Mouse (Mus musculus): ENCODE results near the gene Atp13a5.

Gene Atp13a5

GRCm38 (mm10) chr16:29378458-29378857 is at the start of gene Atp13a5:
Gene Atp13a5, minus strand, starts transcription at chr16:29378732.
- no peak for DNase-seq (ENCODE audit: low spot score in 2 of 2)

- DNase-seq (ENCODE audit: low spot score in 2 of 2), result no peak
Measured at GRCm38 (mm10) chr16:29414822-29415221, 36.3 kb upstream of the Atp13a5 start.

GRCm38 (mm10) chr16:29407319-29407718 is 28.8 kb upstream of the Atp13a5 start:
- DNase-seq (ENCODE audit: low spot score in 2 of 2), result no peak

GRCm38 (mm10) chr16:29399079-29399478 is 20.5 kb upstream of the Atp13a5 start:
- no peak for DNase-seq (ENCODE audit: low spot score in 2 of 2)

GRCm38 (mm10) chr16:29384781-29385180 is 6.2 kb upstream of the Atp13a5 start:
- no peak for DNase-seq (ENCODE audit: low spot score in 2 of 2)

- no peak for DNase-seq (ENCODE audit: low spot score in 2 of 2)
Measured at GRCm38 (mm10) chr16:29374636-29375035, 3.9 kb downstream of the Atp13a5 start.

- peak in 1 of 2 experiments; percentile 10 for DNase-seq (ENCODE audit: low spot score in 2 of 2)
Measured at GRCm38 (mm10) chr16:29331351-29332044, 47.0 kb downstream of the Atp13a5 start.

- DNase-seq (ENCODE audit: low spot score in 2 of 2), result no peak
Measured at GRCm38 (mm10) chr16:29330948-29331347, 47.6 kb downstream of the Atp13a5 start.

- no peak for DNase-seq (ENCODE audit: low spot score in 2 of 2)
Measured at GRCm38 (mm10) chr16:29329213-29329612, 49.3 kb downstream of the Atp13a5 start.

GRCm38 (mm10) chr16:29327910-29328309 is 50.6 kb downstream of the Atp13a5 start:
- DNase-seq (ENCODE audit: low spot score in 2 of 2), result no peak

- DNase-seq (ENCODE audit: low spot score in 2 of 2), result no peak
Measured at GRCm38 (mm10) chr16:29325233-29325919, 53.2 kb downstream of the Atp13a5 start.

GRCm38 (mm10) chr16:29320717-29321116 is 57.8 kb downstream of the Atp13a5 start:
- DNase-seq (ENCODE audit: low spot score in 2 of 2), result no peak

- DNase-seq (ENCODE audit: low spot score in 2 of 2), result no peak
Measured at GRCm38 (mm10) chr16:29315391-29315790, 63.1 kb downstream of the Atp13a5 start.

GRCm38 (mm10) chr16:29314991-29315390 is 63.5 kb downstream of the Atp13a5 start:
- DNase-seq (ENCODE audit: low spot score in 2 of 2), result no peak

- no peak for DNase-seq (ENCODE audit: low spot score in 2 of 2)
Measured at GRCm38 (mm10) chr16:29297555-29298021, 80.9 kb downstream of the Atp13a5 start.

- no peak for DNase-seq (ENCODE audit: low spot score in 2 of 2)
Measured at GRCm38 (mm10) chr16:29280691-29281090, 97.8 kb downstream of the Atp13a5 start.

- DNase-seq (ENCODE audit: low spot score in 2 of 2), result no peak
Measured at GRCm38 (mm10) chr16:29254325-29254724, 124.2 kb downstream of the Atp13a5 start.

GRCm38 (mm10) chr16:29235951-29236350 is 142.6 kb downstream of the Atp13a5 start:
- no peak for DNase-seq (ENCODE audit: low spot score in 2 of 2)

GRCm38 (mm10) chr16:29216395-29217295 is 161.9 kb downstream of the Atp13a5 start:
- peak; percentile 49 to 66 for DNase-seq (ENCODE audit: low spot score in 2 of 2)

- peak in 1 of 2 experiments; percentile 33 for DNase-seq (ENCODE audit: low spot score in 2 of 2)
Measured at GRCm38 (mm10) chr16:29209605-29210411, 168.7 kb downstream of the Atp13a5 start, which contains the start of gene Hrasls. Gene Hrasls, plus strand, starts transcription at chr16:29209695.

- DNase-seq (ENCODE audit: low spot score in 2 of 2), result no peak
Measured at GRCm38 (mm10) chr16:29208841-29209240, 169.7 kb downstream of the Atp13a5 start.

All from frontal cortex, postnatal 14 days (tissue).